ENCODE assay signal across 12 mouse cellular contexts in genomic region chr6:59016336-59016832, GRCm38 (mm10). TPM values are rescaled to one million over a fixed set of nuclear protein-coding genes. Genes with fewer than 3 reads are reported as not detected.
DNase-seq lines count a peak whose midpoint lies in the region; ATAC-seq lines count a peak whose summit lies in the region.
"Had no signal": no experiment of that assay in that cellular context is flagged by ENCODE, and none has a peak within 500 bp of the region (broad histone marks: within the 10 kb centered on the region; RNA-seq: fewer than 3 reads in every experiment).

No protein-coding gene starts in this region.

- no peak overlapping the region for H3K27ac ChIP-seq in forebrain, embryonic 12.5 days
- H3K27ac ChIP-seq in forebrain, embryonic 10.5 days, result no peak overlapping the region
- H3K27ac ChIP-seq in midbrain, embryonic 11.5 days (ENCODE audit: low read depth, low read length), result no peak overlapping the region
- no peak overlapping the region for H3K27ac ChIP-seq in midbrain, embryonic 10.5 days (replicated peaks)

- no peaks in the 10 kb centered on the region for H3K4me1 ChIP-seq in forebrain, embryonic 12.5 days
- no peaks in the 10 kb centered on the region for H3K4me1 ChIP-seq in forebrain, embryonic 10.5 days
- H3K4me1 ChIP-seq in midbrain, embryonic 11.5 days (ENCODE audit: control insufficient read depth, insufficient read depth, low read length), result no peaks in the 10 kb centered on the region
- no peaks in the 10 kb centered on the region for H3K4me1 ChIP-seq in midbrain, embryonic 10.5 days

- no peak overlapping the region for H3K4me3 ChIP-seq in forebrain, embryonic 12.5 days (replicated peaks)
- no peak overlapping the region for H3K4me3 ChIP-seq in forebrain, embryonic 10.5 days
- no peak overlapping the region for H3K4me3 ChIP-seq in midbrain, embryonic 11.5 days (ENCODE audit: low read depth, low read length)
- H3K4me3 ChIP-seq in midbrain, embryonic 10.5 days, result no peak overlapping the region

- no peak overlapping the region for H3K4me2 ChIP-seq in forebrain, embryonic 12.5 days
- no peak overlapping the region for H3K4me2 ChIP-seq in midbrain, embryonic 11.5 days

- H3K27me3 ChIP-seq in forebrain, embryonic 12.5 days, result no peaks in the 10 kb centered on the region
- H3K27me3 ChIP-seq in forebrain, embryonic 10.5 days (ENCODE audit: poor library complexity, severe bottlenecking), result no peaks in the 10 kb centered on the region
- H3K27me3 ChIP-seq in midbrain, embryonic 11.5 days (ENCODE audit: control insufficient read depth, insufficient read depth, low read length), result no peaks in the 10 kb centered on the region
- H3K27me3 ChIP-seq in midbrain, embryonic 10.5 days (ENCODE audit: low read depth, poor library complexity, severe bottlenecking), result no peaks in the 10 kb centered on the region

- no peaks in the 10 kb centered on the region for H3K9me3 ChIP-seq in forebrain, embryonic 12.5 days
- no peaks in the 10 kb centered on the region for H3K9me3 ChIP-seq in forebrain, embryonic 10.5 days
- no peaks in the 10 kb centered on the region for H3K9me3 ChIP-seq in midbrain, embryonic 11.5 days (ENCODE audit: control insufficient read depth, low read length)
- H3K9me3 ChIP-seq in midbrain, embryonic 10.5 days (replicated peaks), result no peaks in the 10 kb centered on the region
- H3K9me3 ChIP-seq: G1E had no signal

- H3K9ac ChIP-seq in forebrain, embryonic 12.5 days, result no peak overlapping the region
- H3K9ac ChIP-seq in midbrain, embryonic 11.5 days (ENCODE audit: low read length), result no peak overlapping the region

- no peaks in the 10 kb centered on the region for H3K36me3 ChIP-seq in forebrain, embryonic 12.5 days (replicated peaks)
- no peaks in the 10 kb centered on the region for H3K36me3 ChIP-seq in forebrain, embryonic 10.5 days (replicated peaks)
- no peaks in the 10 kb centered on the region for H3K36me3 ChIP-seq in midbrain, embryonic 11.5 days (ENCODE audit: control insufficient read depth, insufficient read depth, low read length)
- H3K36me3 ChIP-seq in midbrain, embryonic 10.5 days, result no peaks in the 10 kb centered on the region
- H3K36me3 ChIP-seq: G1E had no signal

- DNase-seq in forebrain, embryonic 10.5 days (ENCODE audit: extremely low spot score, low spot score), result no peak
- DNase-seq in midbrain, embryonic 11.5 days (ENCODE audit: low spot score, missing footprints), result no peak
- no peak for DNase-seq in midbrain, embryonic 10.5 days (ENCODE audit: low spot score)
- DNase-seq in thymus, postnatal 25 days, result no peak
- DNase-seq in layer of hippocampus, postnatal 14 days (ENCODE audit: low spot score in 2 of 2), result no peak
- DNase-seq: kidney, adult 9 months; lung, postnatal 4 days; thymus, adult 2 months had no signal

- WGBS in forebrain, embryonic 12.5 days, result 68% methylated on average over 1 of the region's 1 CpGs
- WGBS in forebrain, embryonic 10.5 days, result 82% methylated on average over 1 of the region's 1 CpGs
- WGBS in midbrain, embryonic 11.5 days, result 74% methylated on average over 1 of the region's 1 CpGs
- WGBS in midbrain, embryonic 10.5 days, result 72% methylated on average over 1 of the region's 1 CpGs

- ATAC-seq in forebrain, embryonic 12.5 days (ENCODE audit: low FRiP score), result peak; percentile 55; the same call in 1 of the 2 replicates
- ATAC-seq in midbrain, embryonic 11.5 days (ENCODE audit: low FRiP score), result peak; percentile 44; the same call in 1 of the 2 replicates
- peak; percentile 13; the same call in 1 of the 2 replicates for ATAC-seq in megakaryocyte, adult 5-6 weeks (ENCODE audit: poor library complexity, severe bottlenecking)
- no peak for ATAC-seq in erythroblast, adult 5-6 weeks (replicated peaks; ENCODE audit: low FRiP score, poor library complexity, severe bottlenecking)

RNA-seq across cellular contexts. Expression of gene Fam13a, which starts 8.0 kb away (rescaled TPM):
- 3.9 and 4.9 TPM in 2 replicates for polyA plus RNA-seq in forebrain, embryonic 12.5 days (2016; fragmentation: Nextera tagmentation; extraction: Ambion mirVana)
- polyA plus RNA-seq in forebrain, embryonic 10.5 days (2016; fragmentation: Nextera tagmentation; extraction: Ambion mirVana), result 2.0 and 2.9 TPM in 2 replicates
- polyA plus RNA-seq in midbrain, embryonic 11.5 days (2014; fragmentation: Nextera tagmentation; extraction: Ambion mirVana), result 3.6 and 3.8 TPM in 2 replicates
- polyA plus RNA-seq in midbrain, embryonic 10.5 days (2016; fragmentation: Nextera tagmentation; extraction: Ambion mirVana), result 2.1 and 3.3 TPM in 2 replicates
- total RNA-seq in megakaryocyte, adult 5-6 weeks (2015), result 0.07 TPM in 1 of 2 replicates, not detected in the other
- not detected in 2 replicates for total RNA-seq in megakaryocyte, adult 5-6 weeks (2017)
- total RNA-seq in erythroblast, adult 5-6 weeks (2015; ENCODE audit: low replicate concordance), result not detected in 2 replicates
- total RNA-seq in erythroblast, adult 5-6 weeks (2017; ENCODE audit: low replicate concordance), result not detected in 2 replicates
- 10 to 100 TPM; 17.3 to 17.7 TPM for total RNA-seq in layer of hippocampus, postnatal 14 days (2021)
- polyA plus RNA-seq: G1E had no signal
